Mouse (Mus musculus) megakaryocyte, embryonic 14.5 days (primary cell): ENCODE data around the gene Nr6a1.

Experiments
- FLI1 ChIP-seq: IDR thresholded peaks from 2 replicates; pipeline ENCODE4 v1.6.1; 2012; ENCODE audit warnings: low read length, inconsistent platforms, mixed read lengths
- GATA1 ChIP-seq: IDR thresholded peaks from 3 replicates; pipeline ENCODE4 v1.6.1; 2012; ENCODE audit warnings: mixed read lengths, low read length, inconsistent platforms, borderline replicate concordance

DNA sequence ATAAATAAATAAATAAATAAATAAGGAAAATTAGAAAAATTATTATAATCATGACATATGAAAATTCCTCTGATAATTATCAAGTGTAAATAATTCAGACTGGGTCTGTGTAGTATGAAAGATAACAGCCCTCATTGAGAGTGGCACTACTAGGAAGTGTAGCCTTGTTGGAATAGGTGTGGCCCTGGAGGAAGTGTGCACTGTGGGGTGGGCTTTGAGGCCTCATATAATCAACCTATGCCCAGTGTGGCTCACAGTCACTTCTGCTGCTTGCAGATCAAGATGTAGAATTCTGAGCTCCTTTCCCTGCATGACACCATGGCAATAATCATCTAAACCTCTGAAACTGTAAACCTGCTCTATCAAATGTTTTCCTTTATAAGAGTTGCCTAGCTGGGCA, 24.6 kb downstream of the Nr6a1 start:
- TF ChIP-seq GATA1 (no peak), FLI1 (no peak)
